Mouse (Mus musculus) lung, adult 10 weeks (tissue): ENCODE results near the gene Zbtb7b. TPM values are rescaled to one million over a fixed set of nuclear protein-coding genes. Genes with fewer than 3 reads are reported as not detected.

ENCODE experiments used
- polyA plus RNA-seq: library from polyadenylated mRNA; stranded (reverse); fragments of 350-450 nt; fragmentation: Illumina TruSeq; extraction: RNeasy Lipid Tissue Mini Kit (QIAGEN cat#74804); gene quantifications from one replicate; pipeline ENCODE4 v1.2.3, GENCODE M21; 2014; ENCODE audit warnings: low read depth, low replicate concordance; ENCODE audit not compliant: insufficient read depth

Zbtb7b gene
- polyA plus RNA-seq: 20.1 TPM

GRCm38 (mm10) chr3:89394006-89394893, at the start of gene Zbtb7b:
Gene Zbtb7b (minus strand): TSS chr3:89394776.

DNA sequence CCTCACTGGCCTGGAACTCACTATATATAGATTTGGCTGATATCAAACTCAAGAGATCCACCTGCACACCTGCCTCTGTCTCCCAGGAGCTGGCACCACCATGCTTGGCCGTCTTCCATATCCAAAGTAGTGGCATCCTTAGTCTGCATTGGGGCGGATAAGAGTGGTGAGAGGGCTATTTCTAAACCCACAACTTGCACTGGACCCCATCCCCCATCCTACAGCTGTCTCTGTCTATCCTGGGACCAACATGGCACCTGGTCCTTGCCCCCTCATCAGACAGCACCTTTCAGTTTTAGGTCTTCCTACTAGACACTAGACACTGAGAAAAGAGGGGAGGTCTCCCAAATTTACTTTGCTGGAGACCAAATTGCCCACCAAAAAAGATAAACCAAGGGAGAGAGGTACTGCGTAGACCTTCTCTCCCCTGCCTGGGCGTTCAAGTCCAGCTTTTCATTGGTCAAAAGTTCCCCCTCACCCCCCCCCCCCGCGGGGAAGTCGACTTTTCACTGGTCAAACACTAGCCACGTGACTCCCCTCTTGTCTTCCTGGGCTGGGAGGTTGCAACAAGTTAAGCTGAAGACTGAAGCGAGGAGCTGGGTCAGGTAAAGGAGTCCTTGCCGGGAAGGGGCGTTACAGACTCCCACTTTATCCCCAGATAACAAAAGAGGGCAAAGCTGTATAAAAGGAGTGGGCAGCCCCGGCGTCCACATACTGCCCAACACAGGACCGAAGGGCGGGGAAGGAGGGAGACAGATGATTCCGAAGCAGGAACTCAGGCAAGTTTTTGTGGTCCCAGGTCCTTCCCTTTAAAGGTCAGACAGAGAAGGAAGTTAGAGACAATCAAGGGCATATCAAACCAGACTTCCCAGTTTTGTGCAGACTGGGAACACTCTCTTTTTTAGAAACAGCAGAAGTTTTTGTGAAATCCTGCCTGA, 41.9 kb upstream of the Zbtb7b start, which contains the start of gene Pbxip1:
Gene Pbxip1 (plus strand): TSS at position 531 of the 938 bp plus-strand sequence.

GRCm38 (mm10) chr3:89430171-89431159, 35.9 kb upstream of the Zbtb7b start, which contains the start of gene Pygo2:
Gene Pygo2 (plus strand): TSS chr3:89430214.

GRCm38 (mm10) chr3:89418170-89418860, 23.7 kb upstream of the Zbtb7b start, which contains the start of the genes Cks1b and Shc1:
Gene Cks1b (minus strand): TSS chr3:89418383.
Gene Shc1 (plus strand): TSS chr3:89418443.

DNA sequence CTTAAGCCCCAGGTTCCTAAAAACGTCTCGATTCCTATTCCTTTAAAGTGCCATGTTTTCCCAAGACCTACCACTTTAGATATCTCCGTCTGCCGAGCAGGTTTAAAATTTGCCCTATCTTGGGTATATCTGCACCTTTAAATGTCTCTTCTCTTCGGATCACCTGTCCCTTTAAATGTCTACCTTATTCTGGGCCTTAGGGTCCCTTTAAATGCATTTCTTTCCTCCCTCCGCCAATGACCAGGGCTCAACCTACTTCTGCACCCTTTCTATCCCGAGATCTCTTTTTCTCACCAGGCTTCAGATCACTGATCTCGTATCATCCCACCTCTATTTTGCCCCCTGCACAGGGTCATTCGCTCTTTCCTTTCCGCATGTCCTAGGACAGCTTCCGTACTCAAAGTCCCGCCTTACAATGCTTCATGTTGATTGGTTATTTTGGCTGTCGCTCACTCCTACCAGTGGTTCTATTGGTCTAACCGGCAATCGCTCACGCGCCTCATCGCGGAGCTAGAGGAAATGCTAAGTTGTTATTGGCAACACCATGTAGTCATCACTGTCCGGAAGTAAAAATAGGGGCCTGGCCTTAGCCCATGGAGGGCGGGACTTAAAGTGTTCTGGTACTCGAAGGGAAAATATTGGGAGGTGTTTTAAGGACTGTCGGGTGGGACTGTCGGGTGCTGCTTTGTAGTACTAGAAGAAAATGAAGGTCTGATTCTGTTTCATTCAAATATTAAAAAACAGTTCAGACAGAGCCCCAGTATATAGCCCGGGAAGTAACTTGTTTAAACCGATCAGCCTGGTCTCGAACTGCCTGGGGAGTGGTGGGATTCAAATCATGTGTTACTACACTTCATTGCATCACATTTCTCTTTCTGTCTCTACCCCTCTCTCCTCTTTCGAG, 17.2 kb upstream of the Zbtb7b start, which contains the start of gene Flad1:
Gene Flad1 (minus strand): TSS at position 381 of the 904 bp plus-strand sequence.

GRCm38 (mm10) chr3:89402693-89403092, 8.1 kb upstream of the Zbtb7b start, which contains the start of gene Lenep:
Gene Lenep (minus strand): TSS chr3:89402793.

GRCm38 (mm10) chr3:89365153-89365485, 29.5 kb downstream of the Zbtb7b start, which contains the start of gene Dcst1:
Gene Dcst1 (minus strand): TSS chr3:89365253.

DNA sequence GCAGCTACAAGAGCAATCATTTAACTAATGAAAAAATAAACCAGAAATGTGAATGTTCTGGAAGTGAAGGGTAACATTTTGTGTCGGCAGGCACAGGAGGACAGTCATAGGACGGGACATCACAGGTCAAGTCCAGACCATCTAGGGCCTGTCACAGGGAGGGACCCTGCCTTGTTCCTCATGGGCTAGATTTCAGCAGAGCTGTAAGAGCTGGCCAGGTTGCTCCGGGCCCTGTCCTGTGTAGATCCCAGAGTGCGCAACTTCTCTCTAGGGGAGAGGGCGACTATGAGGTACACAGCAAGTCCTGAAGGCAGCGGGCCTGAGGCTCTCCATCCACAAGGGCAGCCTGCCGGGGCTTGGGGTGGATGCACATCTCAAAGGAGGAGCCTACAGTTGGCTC, 32.9 kb downstream of the Zbtb7b start, which contains the start of gene Dcst2:
Gene Dcst2 (plus strand): TSS at position 301 of the 400 bp plus-strand sequence.

GRCm38 (mm10) chr3:89349869-89350501, 44.6 kb downstream of the Zbtb7b start, which contains the start of gene Adam15:
Gene Adam15 (minus strand): TSS chr3:89349996.

DNA sequence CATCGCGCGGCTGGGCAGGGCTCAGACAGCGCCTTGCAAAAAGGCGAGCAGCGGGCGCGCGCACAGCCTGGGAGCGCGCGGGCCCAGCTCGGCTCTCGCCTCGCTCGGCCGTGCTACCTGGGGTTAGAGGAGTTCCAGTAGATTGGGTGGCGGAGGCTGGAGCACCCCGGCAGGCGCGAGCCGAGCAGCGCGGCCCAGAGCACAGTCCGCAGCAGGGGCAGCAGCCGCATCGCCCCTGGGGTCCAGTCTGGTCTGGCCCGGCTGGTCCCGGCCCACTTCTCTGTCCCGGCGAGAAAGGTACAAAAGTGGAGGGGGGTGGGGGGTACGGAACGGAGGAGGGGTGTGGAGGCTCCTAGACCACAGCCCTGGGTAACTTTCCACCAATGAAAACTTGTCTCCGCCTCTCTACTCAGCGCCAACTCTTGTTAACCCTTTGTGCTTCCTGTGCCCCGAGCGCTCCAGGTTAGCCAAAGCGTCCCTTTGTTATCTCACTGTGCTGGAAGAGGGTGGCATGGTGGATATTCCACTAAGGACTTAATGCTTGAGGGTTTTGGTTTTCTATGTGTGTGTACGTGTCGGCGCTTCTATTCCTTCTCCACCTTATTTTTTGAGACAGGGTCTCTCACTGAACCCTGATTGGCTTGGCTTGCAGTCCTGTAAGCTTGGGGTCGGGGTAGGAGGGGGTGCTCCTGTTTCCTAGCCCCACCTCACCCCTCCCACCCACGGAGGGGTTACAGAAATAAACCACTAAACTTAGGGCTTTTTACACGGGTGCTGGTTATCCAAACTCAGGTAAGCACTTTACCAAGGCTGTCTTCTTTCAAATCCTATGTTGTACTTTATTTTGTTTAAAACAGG, 56.6 kb downstream of the Zbtb7b start, which contains the start of gene Efna4:
Gene Efna4 (minus strand): TSS at position 308 of the 858 bp plus-strand sequence.

Other genes starting within 250 kb of the Zbtb7b start
- not detected for gene Hcn3, start 234.6 kb downstream of the Zbtb7b start, polyA plus RNA-seq
- gene Clk2, start 230.0 kb downstream of the Zbtb7b start, polyA plus RNA-seq: 24.4 TPM
- gene Scamp3, start 217.3 kb downstream of the Zbtb7b start, polyA plus RNA-seq: 50.9 TPM
- 9.9 TPM for gene Fam189b, start 211.6 kb downstream of the Zbtb7b start, polyA plus RNA-seq
- 35.5 TPM for gene Gba, start 191.8 kb downstream of the Zbtb7b start, polyA plus RNA-seq
- 37.7 TPM for gene Thbs3, start 179.6 kb downstream of the Zbtb7b start, polyA plus RNA-seq
- 75.1 TPM for gene Mtx1, start 167.7 kb downstream of the Zbtb7b start, polyA plus RNA-seq
- gene Muc1, start 165.7 kb downstream of the Zbtb7b start, polyA plus RNA-seq: 195 TPM
- gene Krtcap2, start 148.8 kb downstream of the Zbtb7b start, polyA plus RNA-seq: 122 TPM
- 2.3 TPM for gene Trim46, start 148.5 kb downstream of the Zbtb7b start, polyA plus RNA-seq
- 220 TPM for gene Dpm3, start 135.4 kb downstream of the Zbtb7b start, polyA plus RNA-seq
- 90.4 TPM for gene Slc50a1, start 124.2 kb downstream of the Zbtb7b start, polyA plus RNA-seq
- 102 TPM for gene Efna1, start 113.6 kb downstream of the Zbtb7b start, polyA plus RNA-seq
- 0.75 TPM for gene Efna3, start 71.8 kb downstream of the Zbtb7b start, polyA plus RNA-seq
- gene Efna4, start 56.7 kb downstream of the Zbtb7b start, polyA plus RNA-seq: 1.5 TPM
- 109 TPM for gene Adam15, start 44.8 kb downstream of the Zbtb7b start, polyA plus RNA-seq
- gene Dcst2, start 32.8 kb downstream of the Zbtb7b start, polyA plus RNA-seq: 0.17 TPM
- not detected for gene Dcst1, start 29.5 kb downstream of the Zbtb7b start, polyA plus RNA-seq
- gene Lenep, start 8.0 kb upstream of the Zbtb7b start, polyA plus RNA-seq: not detected
- gene Flad1, start 17.1 kb upstream of the Zbtb7b start, polyA plus RNA-seq: 9.7 TPM
- 11.5 TPM for gene Cks1b, start 23.6 kb upstream of the Zbtb7b start, polyA plus RNA-seq
- 31.8 TPM for gene Shc1, start 23.7 kb upstream of the Zbtb7b start, polyA plus RNA-seq
- 31.0 TPM for gene Pygo2, start 35.4 kb upstream of the Zbtb7b start, polyA plus RNA-seq
- 39.9 TPM for gene Pbxip1, start 41.9 kb upstream of the Zbtb7b start, polyA plus RNA-seq
- 67.9 TPM for gene Pmvk, start 59.8 kb upstream of the Zbtb7b start, polyA plus RNA-seq
- 1.2 TPM for gene Kcnn3, start 125.4 kb upstream of the Zbtb7b start, polyA plus RNA-seq